Mouse (Mus musculus) myocyte (in vitro differentiated cells): ENCODE results near the gene Clcn6.

ENCODE experiments used
- CEBPB ChIP-seq: IDR thresholded peaks from 2 replicates; pipeline ENCODE4 v1.6.1; 2011; ENCODE audit warnings: mild to moderate bottlenecking, moderate library complexity; ENCODE audit not compliant: poor library complexity, insufficient read depth, severe bottlenecking
- E2F4 ChIP-seq: IDR thresholded peaks from one replicate; pipeline ENCODE4 v1.6.1; 2011; ENCODE audit warnings: mild to moderate bottlenecking, control low read depth, moderate library complexity; ENCODE audit not compliant: insufficient read depth
- MAX ChIP-seq: IDR thresholded peaks from one replicate; pipeline ENCODE4 v1.6.1; 2011; ENCODE audit warnings: low read depth, mild to moderate bottlenecking, control low read depth
- MYOD1 ChIP-seq, 3 experiments: IDR thresholded peaks; one replicate each; pipeline ENCODE4 v1.6.1; 2011; ENCODE audit warnings: control low read depth in 2 of 3, low read depth in 2 of 3, mild to moderate bottlenecking in 2 of 3, moderate library complexity in 1 of 3; ENCODE audit not compliant: insufficient read length in 2 of 3, control insufficient read depth in 1 of 3
- MYOG ChIP-seq, 3 experiments: IDR thresholded peaks; one replicate each; pipeline ENCODE4 v1.6.1; 2011; ENCODE audit warnings: control low read depth in 2 of 3, low read depth in 2 of 3, mild to moderate bottlenecking in 2 of 3; ENCODE audit not compliant: insufficient read length in 2 of 3, control insufficient read depth in 1 of 3, insufficient read depth in 1 of 3
- POLR2A ChIP-seq: IDR thresholded peaks from one replicate; pipeline ENCODE4 v1.6.1; 2011; ENCODE audit warnings: low read depth, mild to moderate bottlenecking, control low read depth, moderate library complexity; ENCODE audit not compliant: insufficient read length
- POLR2AphosphoS2 ChIP-seq: IDR thresholded peaks from one replicate; pipeline ENCODE4 v1.6.1; 2011; ENCODE audit warnings: low read depth, control low read depth; ENCODE audit not compliant: insufficient read length
- REST ChIP-seq: IDR thresholded peaks from one replicate; pipeline ENCODE4 v1.6.1; 2011; ENCODE audit warnings: mild to moderate bottlenecking, control low read depth, moderate library complexity; ENCODE audit not compliant: insufficient read depth, insufficient read length
- TCF12 ChIP-seq: IDR thresholded peaks from one replicate; pipeline ENCODE4 v1.6.1; 2011; ENCODE audit warnings: mild to moderate bottlenecking, control low read depth; ENCODE audit not compliant: poor library complexity, insufficient read depth, severe bottlenecking
- TCF3 ChIP-seq: IDR thresholded peaks from one replicate; pipeline ENCODE4 v1.6.1; 2011; ENCODE audit warnings: low read depth, control low read depth; ENCODE audit not compliant: insufficient read length
- USF1 ChIP-seq: IDR thresholded peaks from one replicate; pipeline ENCODE4 v1.6.1; 2011; ENCODE audit warnings: low read depth, mild to moderate bottlenecking, control low read depth, moderate library complexity

DNA sequence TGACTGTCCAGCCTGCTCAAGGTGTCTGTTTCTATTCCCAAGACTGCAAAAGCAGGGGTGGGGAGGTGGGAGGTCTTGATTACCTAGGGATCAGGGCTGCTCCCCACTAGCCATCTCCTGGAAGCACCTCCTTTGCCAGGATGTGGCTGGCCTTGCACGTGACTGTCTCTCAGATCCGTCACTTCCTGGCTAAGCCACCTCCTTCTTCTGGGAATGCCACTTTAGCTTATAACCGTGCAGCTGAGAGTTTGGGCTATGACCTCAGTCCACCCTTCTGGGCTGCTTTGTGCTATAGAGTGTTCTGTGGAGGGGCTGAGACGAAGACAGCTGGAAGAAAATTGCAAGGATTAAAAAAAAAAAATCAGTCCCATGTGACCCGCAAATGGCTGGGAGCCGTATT lies 75.8 kb downstream of the Clcn6 start:
- TF ChIP-seq TCF12 (no peak), TCF3 (no peak), USF1 (peak; percentile 46), POLR2A (peak; percentile 54), REST (no peak), POLR2AphosphoS2 (no peak), MAX (no peak), MYOG (IDR thresholded peaks at IDR 0.05; ENCODE audit: control insufficient read depth in 1 of 3, insufficient read depth in 1 of 3, insufficient read length in 2 of 3, low read depth in 2 of 3) (no peak), E2F4 (no peak), MYOD1 (IDR thresholded peaks at IDR 0.05; ENCODE audit: control insufficient read depth in 1 of 3, insufficient read length in 2 of 3, low read depth in 2 of 3) (no peak), CEBPB (no peak)
